Mouse (Mus musculus): ENCODE results near the gene Inpp5a. TPM values are rescaled to one million over a fixed set of nuclear protein-coding genes. Genes with fewer than 3 reads are reported as not detected.

Inpp5a gene
- polyA plus RNA-seq (2015; fragmentation: Nextera tagmentation; extraction: Ambion mirVana): 15.9 and 16.4 TPM in 2 replicates

DNA sequence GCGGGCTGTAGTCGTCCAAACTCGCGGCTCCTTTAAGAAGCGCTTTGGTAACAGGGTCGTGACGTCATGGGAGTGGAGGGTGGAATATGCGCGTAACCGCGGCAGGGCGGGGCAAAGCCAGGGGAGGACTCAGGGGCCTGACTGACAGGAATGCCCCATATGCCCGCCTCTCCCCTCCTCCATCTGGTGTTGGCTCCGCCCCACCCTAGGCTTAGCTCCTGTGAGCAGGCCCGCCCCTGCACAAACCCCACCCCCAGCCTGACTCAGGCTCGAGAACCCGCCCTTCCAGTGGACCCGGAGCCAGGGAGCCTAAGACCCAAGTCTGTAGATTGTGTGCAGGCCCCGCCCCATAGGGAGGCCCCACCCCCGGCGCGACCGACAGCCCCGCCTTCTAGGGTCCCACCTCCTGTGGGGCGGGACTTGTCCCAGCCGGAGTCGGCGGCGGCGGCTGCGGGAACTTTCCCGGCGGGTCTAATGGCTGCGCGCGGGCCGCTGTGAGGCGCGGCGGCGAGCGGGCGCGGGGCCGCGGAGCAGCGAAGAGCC lies at the start of gene Inpp5a:
TSS of gene Inpp5a (plus strand) at position 440 of the 543 bp plus-strand sequence.
- WGBS: under 1% methylated on average over 47 of the region's 47 CpGs
- ATAC-seq (ENCODE audit: low FRiP score): peak; percentile 98
- peak within 1 kb of the TSS; percentile 83 for H3K4me3 ChIP-seq
- H3K9me3 ChIP-seq: no peaks in the 10 kb centered on the region
- H3K9ac ChIP-seq: peak within 1 kb of the TSS; percentile 92
- no peaks in the 10 kb centered on the region for H3K27me3 ChIP-seq
- H3K36me3 ChIP-seq: no peaks in the 10 kb centered on the region
- H3K4me1 ChIP-seq (replicated peaks): peaks cover 44% of the 10 kb centered on the region
- H3K27ac ChIP-seq: peak within 1 kb of the TSS; percentile 87
- peak within 1 kb of the TSS; percentile 78 for H3K4me2 ChIP-seq

DNA sequence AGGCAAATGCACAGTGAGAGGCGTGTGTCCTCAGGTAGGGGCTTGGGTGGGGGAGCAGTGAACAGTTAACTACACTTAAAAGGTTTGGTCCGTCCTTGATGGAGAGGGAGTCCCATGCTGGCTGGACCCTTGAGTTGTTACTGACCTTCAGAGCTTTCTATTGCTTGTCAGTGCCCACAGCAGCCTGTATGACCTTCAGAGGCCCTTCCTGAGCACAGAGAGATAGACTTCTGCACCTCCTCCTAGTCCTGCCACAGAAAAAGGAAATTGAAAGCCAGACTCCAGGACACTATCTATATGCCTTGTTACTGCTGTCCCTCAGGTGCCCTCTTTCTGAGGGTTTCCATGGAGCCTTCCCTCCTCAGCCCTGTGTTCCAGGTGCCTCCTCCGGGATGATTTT lies 49.7 kb upstream of the Inpp5a start:
- Histone ChIP-seq H3K27ac (no peak overlapping the region), H3K4me3 (no peak overlapping the region), H3K4me2 (no peak overlapping the region), H3K36me3 (no peaks in the 10 kb centered on the region), H3K9me3 (no peaks in the 10 kb centered on the region), H3K27me3 (0 out of 2 replicates have a peak, but pooled peaks cover under 1% of the 10 kb centered on the region), H3K9ac (no peak overlapping the region), H3K4me1 (replicated peaks) (peaks cover 4% of the 10 kb centered on the region)
- ATAC-seq (ENCODE audit: low FRiP score): no peak
- 85% methylated on average over 3 of the region's 3 CpGs for WGBS

DNA sequence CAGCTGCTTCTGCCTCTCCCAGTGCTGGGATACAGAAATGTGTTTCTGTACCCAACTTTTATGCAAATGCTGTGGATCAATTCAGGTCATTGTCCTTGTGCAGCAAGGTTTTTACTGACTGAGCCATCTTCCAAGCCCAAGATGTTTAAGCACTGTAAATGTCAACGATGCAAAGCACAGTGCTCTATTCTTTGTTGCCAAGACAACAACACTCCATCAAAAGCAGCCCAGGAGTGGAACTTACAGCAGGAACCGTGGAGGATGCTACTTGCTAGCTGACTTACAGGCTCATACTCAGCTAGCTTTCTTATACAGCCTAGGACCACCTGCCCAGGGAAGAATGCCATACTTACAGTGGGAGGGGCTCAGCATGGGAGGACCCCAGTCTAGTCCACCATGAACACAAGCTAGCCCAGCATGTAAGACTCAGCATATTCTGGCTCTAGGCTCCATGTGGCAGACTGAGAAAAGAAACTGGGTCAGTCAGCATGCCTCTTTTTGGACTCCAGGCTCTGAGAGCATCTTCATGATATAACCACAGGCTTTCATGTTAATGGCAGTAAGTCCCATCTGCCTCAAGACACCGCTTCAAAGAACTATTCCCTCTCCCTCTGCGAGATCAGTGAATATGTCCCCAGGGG lies 47.8 kb upstream of the Inpp5a start:
- H3K36me3 ChIP-seq: no peaks in the 10 kb centered on the region
- H3K9ac ChIP-seq: no peak overlapping the region
- 48% methylated on average over 4 of the region's 4 CpGs for WGBS
- H3K4me2 ChIP-seq: no peak overlapping the region
- no peaks in the 10 kb centered on the region for H3K9me3 ChIP-seq
- 0 out of 2 replicates have a peak, but pooled peaks cover 5% of the 10 kb centered on the region for H3K27me3 ChIP-seq
- ATAC-seq (ENCODE audit: low FRiP score): no peak
- no peak overlapping the region for H3K27ac ChIP-seq
- H3K4me3 ChIP-seq: no peak overlapping the region
- peaks cover 4% of the 10 kb centered on the region for H3K4me1 ChIP-seq (replicated peaks)

DNA sequence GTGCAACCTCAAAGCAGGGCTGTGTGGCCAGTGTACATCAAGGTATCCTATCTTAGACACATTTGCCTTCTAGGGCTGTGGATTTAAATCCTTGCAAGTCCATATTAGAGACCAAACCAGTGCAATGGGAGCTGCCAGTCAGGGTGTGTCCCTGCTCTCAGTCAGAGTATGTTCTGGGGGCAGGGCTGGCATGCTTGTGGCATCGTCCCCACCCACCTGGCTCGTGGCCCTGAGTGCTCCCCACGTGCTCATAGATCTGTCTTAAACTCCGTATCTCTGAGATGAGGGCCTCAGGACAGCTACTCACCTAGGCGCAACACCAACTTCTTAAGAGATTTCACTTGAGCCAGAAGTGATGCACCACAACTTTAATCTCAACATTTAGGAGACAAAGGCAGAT lies 46.1 kb upstream of the Inpp5a start:
- Histone ChIP-seq H3K4me1 (replicated peaks) (peaks cover 11% of the 10 kb centered on the region), H3K4me2 (no peak overlapping the region), H3K36me3 (no peaks in the 10 kb centered on the region), H3K9ac (no peak overlapping the region), H3K27me3 (0 out of 2 replicates have a peak, but pooled peaks cover 5% of the 10 kb centered on the region), H3K9me3 (no peaks in the 10 kb centered on the region), H3K4me3 (no peak overlapping the region), H3K27ac (no peak overlapping the region)
- WGBS: 84% methylated on average over 5 of the region's 5 CpGs
- ATAC-seq (ENCODE audit: low FRiP score): no peak

DNA sequence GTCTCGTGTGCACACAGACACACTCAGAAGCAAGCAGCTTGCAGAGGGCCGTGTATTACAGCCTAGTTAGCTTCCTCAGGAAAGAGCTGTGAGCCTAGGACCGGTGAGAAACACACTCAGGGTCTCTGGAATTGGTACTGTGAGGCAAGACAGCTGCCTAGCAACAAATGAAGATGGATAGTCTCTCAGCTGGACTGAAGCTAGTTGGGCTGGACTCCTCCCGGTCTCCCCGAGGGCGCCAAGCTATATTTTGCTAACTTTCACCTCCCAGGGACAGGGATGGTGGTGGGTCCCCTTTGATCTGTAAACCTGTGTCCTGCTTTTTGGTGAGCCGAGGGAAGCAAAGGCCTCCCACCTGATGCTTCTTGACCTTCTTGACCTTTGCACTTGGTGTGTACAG lies 41.9 kb upstream of the Inpp5a start:
- no peak overlapping the region for H3K27ac ChIP-seq
- WGBS: 32% methylated on average over 7 of the region's 7 CpGs
- no peaks in the 10 kb centered on the region for H3K36me3 ChIP-seq
- no peak for ATAC-seq (ENCODE audit: low FRiP score)
- peaks cover 6% of the 10 kb centered on the region; the same call in 1 of the 2 replicates for H3K4me1 ChIP-seq (replicated peaks)
- H3K9me3 ChIP-seq: no peaks in the 10 kb centered on the region
- H3K9ac ChIP-seq: no peak overlapping the region
- H3K4me3 ChIP-seq: no peak overlapping the region
- no peak overlapping the region for H3K4me2 ChIP-seq
- 0 out of 2 replicates have a peak, but pooled peaks cover 5% of the 10 kb centered on the region for H3K27me3 ChIP-seq

DNA sequence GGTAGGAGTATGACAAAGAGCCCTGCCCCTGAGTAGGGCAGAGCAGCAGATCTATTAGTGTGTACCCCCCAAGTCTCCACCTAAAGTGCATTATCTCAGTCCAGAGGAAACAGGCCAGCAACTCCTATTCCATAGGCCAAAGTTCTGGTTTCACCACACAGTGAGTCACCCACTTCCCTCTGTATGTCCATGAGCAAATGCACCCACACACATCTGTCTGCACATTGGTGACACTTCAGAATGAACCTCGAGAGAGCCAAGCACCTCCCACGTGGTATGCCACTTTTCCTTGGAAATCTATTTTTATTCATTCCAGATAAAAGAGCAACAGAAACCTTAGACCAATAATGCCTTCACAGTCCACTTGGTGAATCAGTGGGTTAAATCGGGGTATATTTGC lies 38.3 kb upstream of the Inpp5a start:
- H3K27me3 ChIP-seq: 0 out of 2 replicates have a peak, but pooled peaks cover 2% of the 10 kb centered on the region
- no peaks in the 10 kb centered on the region for H3K36me3 ChIP-seq
- H3K9me3 ChIP-seq: no peaks in the 10 kb centered on the region
- 91% methylated on average over 3 of the region's 3 CpGs for WGBS
- H3K27ac ChIP-seq: no peak overlapping the region
- H3K4me1 ChIP-seq (replicated peaks): peaks cover 6% of the 10 kb centered on the region; the same call in 1 of the 2 replicates
- H3K4me3 ChIP-seq: no peak overlapping the region
- no peak overlapping the region for H3K9ac ChIP-seq
- H3K4me2 ChIP-seq: no peak overlapping the region
- ATAC-seq (ENCODE audit: low FRiP score): no peak

DNA sequence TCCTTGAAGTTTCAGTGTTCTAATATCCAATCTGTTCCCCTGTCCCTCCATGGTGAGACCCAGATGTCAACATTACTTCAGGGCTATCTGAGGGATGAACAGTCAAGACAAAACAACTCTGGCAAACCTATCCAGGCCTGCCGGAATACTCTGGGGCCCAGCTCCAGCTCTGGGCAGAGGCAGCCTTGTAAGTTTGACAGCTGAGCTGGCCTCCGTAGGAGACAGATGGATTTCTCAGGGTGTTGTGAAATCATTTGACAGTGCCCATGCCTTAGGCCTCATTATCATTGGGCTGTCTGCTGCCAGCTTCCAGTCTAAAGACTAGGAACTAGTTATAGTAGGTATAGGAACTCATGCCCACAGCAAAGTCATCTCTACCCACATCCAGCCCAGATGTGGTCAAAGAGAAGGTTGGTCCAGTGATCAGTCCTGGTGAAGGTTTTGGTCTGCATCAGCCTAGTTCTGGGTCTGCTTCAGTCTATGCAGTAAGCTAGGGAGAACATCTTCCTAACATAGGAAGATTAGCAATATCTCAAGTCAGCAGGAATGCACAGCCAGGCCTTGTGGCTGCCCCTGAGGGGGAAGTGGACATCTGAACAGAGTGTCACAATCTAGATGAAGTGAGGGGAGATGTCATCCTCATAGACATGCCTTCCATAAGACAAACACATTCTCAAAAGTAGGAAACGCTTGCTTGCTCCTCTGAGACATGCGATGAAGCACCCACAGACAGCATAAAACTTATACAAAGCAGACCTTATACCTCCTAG lies 34.4 kb upstream of the Inpp5a start:
- no peaks in the 10 kb centered on the region for H3K9me3 ChIP-seq
- ATAC-seq (ENCODE audit: low FRiP score): no peak
- no peak overlapping the region for H3K9ac ChIP-seq
- WGBS: 89% methylated on average over 4 of the region's 4 CpGs
- no peak overlapping the region for H3K4me2 ChIP-seq
- H3K4me3 ChIP-seq: no peak overlapping the region
- H3K27me3 ChIP-seq: no peaks in the 10 kb centered on the region
- H3K27ac ChIP-seq: no peak overlapping the region
- H3K4me1 ChIP-seq (replicated peaks): no peaks in the 10 kb centered on the region
- H3K36me3 ChIP-seq: no peaks in the 10 kb centered on the region

DNA sequence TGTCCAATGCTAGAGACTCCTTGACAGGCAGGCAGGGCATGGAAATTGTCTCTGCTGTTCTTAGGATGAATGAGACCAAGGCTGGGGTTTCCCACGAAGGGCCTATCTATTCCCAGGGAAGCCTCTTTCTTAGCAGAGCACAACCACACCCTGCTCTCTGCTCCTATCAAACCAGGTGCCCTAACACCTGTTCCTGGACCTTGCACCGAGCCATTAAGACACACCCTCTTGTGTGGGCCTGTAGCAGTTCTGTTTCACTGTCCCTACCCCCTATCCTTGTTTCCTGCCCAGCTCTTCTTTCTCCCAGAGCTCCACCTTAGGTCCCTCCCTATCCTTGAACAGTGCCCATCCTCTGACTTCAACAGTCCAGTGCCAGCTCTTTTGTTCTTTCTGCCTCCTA lies 31.9 kb upstream of the Inpp5a start:
- WGBS: 80% methylated on average over 2 of the region's 2 CpGs
- Histone ChIP-seq H3K4me3 (no peak overlapping the region), H3K9ac (no peak overlapping the region), H3K4me2 (no peak overlapping the region), H3K36me3 (no peaks in the 10 kb centered on the region), H3K4me1 (replicated peaks) (0 out of 2 replicates have a peak, but pooled peaks cover 1% of the 10 kb centered on the region), H3K27me3 (no peaks in the 10 kb centered on the region), H3K9me3 (no peaks in the 10 kb centered on the region), H3K27ac (no peak overlapping the region)
- no peak for ATAC-seq (ENCODE audit: low FRiP score)

DNA sequence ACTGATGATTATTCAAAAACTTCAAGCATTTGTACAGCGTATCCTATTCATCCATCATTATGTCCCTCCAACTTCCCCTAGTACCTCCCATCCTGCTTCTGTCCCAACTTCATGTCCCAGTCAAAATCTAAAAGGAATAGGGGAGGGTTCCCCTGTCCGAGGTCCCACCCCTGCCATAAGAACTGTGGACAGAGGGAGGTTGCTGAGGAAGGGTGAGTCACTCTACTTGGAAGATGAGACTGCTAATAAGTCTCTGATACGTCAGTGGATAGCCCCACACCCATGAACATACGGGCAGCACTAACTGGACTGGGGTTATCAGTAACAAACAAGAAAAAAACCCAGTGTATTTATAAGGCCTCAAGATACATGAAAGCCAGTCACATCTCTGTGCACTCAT lies 29.0 kb upstream of the Inpp5a start:
- H3K4me2 ChIP-seq: no peak overlapping the region
- no peaks in the 10 kb centered on the region for H3K9me3 ChIP-seq
- WGBS: 88% methylated on average over 4 of the region's 4 CpGs
- no peak overlapping the region for H3K27ac ChIP-seq
- ATAC-seq (ENCODE audit: low FRiP score): no peak
- no peaks in the 10 kb centered on the region for H3K27me3 ChIP-seq
- no peak overlapping the region for H3K4me3 ChIP-seq
- no peaks in the 10 kb centered on the region for H3K36me3 ChIP-seq
- H3K9ac ChIP-seq: no peak overlapping the region
- peaks cover 30% of the 10 kb centered on the region for H3K4me1 ChIP-seq (replicated peaks)

DNA sequence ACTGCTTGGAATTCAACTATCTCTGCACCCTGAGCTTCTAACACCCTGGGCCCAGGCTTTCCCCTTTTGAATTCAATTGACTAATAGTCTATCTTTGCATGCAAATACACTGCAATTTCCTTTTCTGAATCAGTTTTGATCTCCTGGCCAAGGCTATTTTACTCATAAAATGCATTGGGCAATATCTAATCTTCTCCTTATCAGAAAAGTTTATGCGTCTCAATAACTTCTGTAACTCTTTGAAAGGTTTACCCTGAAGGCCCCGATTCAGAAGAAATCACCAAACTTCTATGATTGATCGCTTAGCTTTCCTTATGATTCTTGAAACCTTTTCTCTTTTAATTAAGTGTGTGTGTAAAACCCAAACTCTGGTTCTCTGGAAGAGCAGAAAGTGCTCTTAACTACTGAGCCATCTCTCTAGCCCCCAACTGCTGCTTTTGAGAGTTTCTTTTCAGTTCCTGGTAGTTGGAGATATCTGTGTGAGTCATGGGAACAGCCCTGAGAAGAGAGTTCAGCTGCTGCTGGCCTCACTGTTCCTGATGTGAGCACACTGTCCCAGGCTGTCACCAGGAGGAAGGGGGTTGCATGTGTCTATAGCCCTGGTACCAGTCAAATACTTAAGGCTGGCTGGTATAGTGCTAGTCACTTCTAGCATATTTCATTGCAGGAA lies 27.9 kb upstream of the Inpp5a start:
- H3K4me1 ChIP-seq (replicated peaks): peaks cover 33% of the 10 kb centered on the region
- H3K9ac ChIP-seq: no peak overlapping the region
- H3K9me3 ChIP-seq: no peaks in the 10 kb centered on the region
- ATAC-seq (ENCODE audit: low FRiP score): no peak
- no peaks in the 10 kb centered on the region for H3K27me3 ChIP-seq
- WGBS: 97% methylated on average over 3 of the region's 3 CpGs
- H3K4me2 ChIP-seq: no peak overlapping the region
- H3K4me3 ChIP-seq: no peak overlapping the region
- no peak overlapping the region for H3K27ac ChIP-seq
- no peaks in the 10 kb centered on the region for H3K36me3 ChIP-seq

DNA sequence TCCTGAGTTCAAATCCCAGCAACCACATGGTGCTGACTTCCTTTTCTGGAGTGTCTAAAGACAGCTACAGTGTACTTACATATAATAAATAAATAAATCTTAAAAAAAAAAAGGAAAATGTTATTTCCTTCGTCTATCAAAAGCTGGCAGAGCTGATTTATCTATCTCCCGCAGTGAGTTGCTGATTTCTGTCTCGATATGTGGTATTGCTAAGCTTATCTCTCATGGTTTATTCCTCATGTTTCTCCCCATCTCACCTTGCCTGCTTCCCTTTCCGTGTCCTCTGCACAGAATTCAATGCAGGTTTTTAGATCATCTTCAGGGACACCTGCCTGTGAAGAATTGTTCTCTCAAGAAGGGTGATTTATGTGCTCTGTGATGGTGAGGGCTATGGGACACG lies 27.1 kb upstream of the Inpp5a start:
- Histone ChIP-seq H3K9me3 (no peaks in the 10 kb centered on the region), H3K4me3 (no peak overlapping the region), H3K4me2 (no peak overlapping the region), H3K36me3 (no peaks in the 10 kb centered on the region), H3K27me3 (no peaks in the 10 kb centered on the region), H3K27ac (0 out of 2 replicates have a peak overlapping the region, but pooled peaks have one; percentile 52), H3K9ac (no peak overlapping the region), H3K4me1 (replicated peaks) (peaks cover 33% of the 10 kb centered on the region)
- no peak for ATAC-seq (ENCODE audit: low FRiP score)
- WGBS: 89% methylated on average over 5 of the region's 5 CpGs

DNA sequence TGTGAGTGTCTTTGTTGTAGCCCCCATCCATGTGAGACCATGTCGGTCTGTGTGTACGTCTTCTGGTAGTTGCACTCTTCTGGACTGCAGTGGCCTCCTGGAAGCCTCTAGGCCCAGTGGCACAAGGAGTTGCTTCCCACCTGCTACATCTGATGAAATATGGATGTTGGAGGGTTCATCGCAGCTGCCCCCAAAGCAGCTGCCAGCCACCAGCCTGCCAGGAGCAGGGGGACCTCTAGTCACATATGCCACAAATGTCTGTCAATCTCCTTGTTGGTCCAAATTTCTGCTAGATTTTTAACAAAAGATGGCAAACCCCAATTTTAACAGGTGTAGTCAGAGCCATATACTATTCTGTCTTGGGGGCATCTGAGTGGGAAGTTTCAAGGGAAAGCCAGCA lies 26.4 kb upstream of the Inpp5a start:
- WGBS: 62% methylated on average over 3 of the region's 3 CpGs
- Histone ChIP-seq H3K9me3 (no peaks in the 10 kb centered on the region), H3K36me3 (no peaks in the 10 kb centered on the region), H3K4me3 (no peak overlapping the region), H3K27ac (peak overlapping the region; percentile 52; the same call in 1 of the 2 replicates), H3K4me2 (no peak overlapping the region), H3K4me1 (replicated peaks) (peaks cover 33% of the 10 kb centered on the region), H3K9ac (no peak overlapping the region), H3K27me3 (no peaks in the 10 kb centered on the region)
- ATAC-seq (ENCODE audit: low FRiP score): no peak

Data from hindbrain, embryonic 13.5 days (tissue).